Mouse (Mus musculus) midbrain, postnatal 0 days (tissue): ENCODE measurements around the gene Eng. TPM values are rescaled to one million over a fixed set of nuclear protein-coding genes. Genes with fewer than 3 reads are reported as not detected.

Source experiments
- ATAC-seq: fragments of 200-750 bp; cut with Nextera tagmentation; 2 replicates; pipeline ENCODE4 v1.8.0; 2017; ENCODE audit warnings: moderate number of reproducible peaks, mild to moderate bottlenecking, moderate TSS enrichment, moderate library complexity; ENCODE audit not compliant: low FRiP score
- DNase-seq: peaks from one replicate; pipeline ENCODE4 v3.0.0-alpha.2; 2015; ENCODE audit warnings: low spot score
- H3K27ac ChIP-seq: fragments of 300-500 bp; sonication (generic); 2 replicates; pipeline ENCODE4 v1.5.1; 2014; ENCODE audit warnings: low read depth, mild to moderate bottlenecking, low read length, mixed read lengths
- H3K27me3 ChIP-seq: fragments of 300-500 bp; sonication (generic); 2 replicates; pipeline ENCODE4 v1.6.1; 2014; ENCODE audit warnings: low read length, control low read depth, mixed read lengths; ENCODE audit not compliant: insufficient read depth
- H3K36me3 ChIP-seq: fragments of 300-500 bp; sonication (generic); 2 replicates; pipeline ENCODE4 v1.6.1; 2014; ENCODE audit warnings: low read length, control low read depth, mixed read lengths; ENCODE audit not compliant: insufficient read depth
- H3K4me1 ChIP-seq: fragments of 300-500 bp; sonication (generic); 2 replicates; pipeline ENCODE4 v1.6.1; 2014; ENCODE audit warnings: mild to moderate bottlenecking, control low read depth, antibody characterized with exemption, low read length, mixed read lengths; ENCODE audit not compliant: insufficient read depth
- H3K4me2 ChIP-seq: fragments of 300-500 bp; sonication (generic); 2 replicates; pipeline ENCODE4 v1.6.1; 2014; ENCODE audit warnings: low read depth, mild to moderate bottlenecking, low read length, mixed read lengths; ENCODE audit not compliant: poor library complexity, severe bottlenecking
- H3K4me3 ChIP-seq: fragments of 300-500 bp; sonication (generic); 2 replicates; pipeline ENCODE4 v1.5.1; 2014; ENCODE audit warnings: low read depth, mild to moderate bottlenecking, low read length, moderate library complexity
- H3K9ac ChIP-seq: fragments of 300-500 bp; sonication (generic); replicated peaks from 2 replicates; pipeline ENCODE4 v1.6.1; 2014; ENCODE audit warnings: mild to moderate bottlenecking, low read length, moderate library complexity, mixed read lengths; ENCODE audit not compliant: poor library complexity, severe bottlenecking
- H3K9me3 ChIP-seq: fragments of 300-500 bp; sonication (generic); 2 replicates; pipeline ENCODE4 v1.6.1; 2016; ENCODE audit warnings: low read length, control low read depth
- CTCF ChIP-seq: IDR thresholded peaks from 2 replicates; pipeline ENCODE4 v1.5.1; 2016; ENCODE audit warnings: antibody characterized with exemption, mild to moderate bottlenecking
- WGBS: fragments of 180-500 bp; shearing (Covaris S2); extraction: QIAGEN DNeasy Blood & Tissue Kit; methylation state at CpG from one replicate; pipeline ENCODE4 v1.1.7; 2014; 5-methylcytosine and 5-hydroxymethylcytosine counted together
- polyA plus RNA-seq: library from polyadenylated mRNA; unstranded; fragments of >200 nt; fragmentation: Nextera tagmentation; extraction: Ambion mirVana; gene quantifications from 2 replicates; pipeline ENCODE4 v1.2.1, GENCODE M21; 2015
- total RNA-seq: library from RNA; depleted of rRNA; stranded (reverse); fragments of >200 nt; gene quantifications from 2 replicates; pipeline ENCODE4 v1.2.3, GENCODE M21; 2014

Gene Eng
- total and polyA plus RNA-seq, 2 experiments from 2014 or later, result 20.0 to 20.3 TPM

- DNase-seq (no peak), ATAC-seq (no peak)
- Histone ChIP-seq H3K9me3 (no peaks in the 10 kb centered on the region), H3K36me3 (peaks cover 25% of the 10 kb centered on the region), H3K9ac (no peak overlapping the region), H3K4me1 (peaks cover 3% of the 10 kb centered on the region; the same call in 1 of the 2 replicates), H3K4me2 (no peak overlapping the region), H3K4me3 (no peak overlapping the region), H3K27ac (no peak overlapping the region), H3K27me3 (no peaks in the 10 kb centered on the region)
- 85% methylated on average over 11 of the region's 11 CpGs for WGBS
- no peak for TF ChIP-seq CTCF
Observed at GRCm38 (mm10) chr2:32691041-32691440, 44.6 kb downstream of the Eng start.

DNA sequence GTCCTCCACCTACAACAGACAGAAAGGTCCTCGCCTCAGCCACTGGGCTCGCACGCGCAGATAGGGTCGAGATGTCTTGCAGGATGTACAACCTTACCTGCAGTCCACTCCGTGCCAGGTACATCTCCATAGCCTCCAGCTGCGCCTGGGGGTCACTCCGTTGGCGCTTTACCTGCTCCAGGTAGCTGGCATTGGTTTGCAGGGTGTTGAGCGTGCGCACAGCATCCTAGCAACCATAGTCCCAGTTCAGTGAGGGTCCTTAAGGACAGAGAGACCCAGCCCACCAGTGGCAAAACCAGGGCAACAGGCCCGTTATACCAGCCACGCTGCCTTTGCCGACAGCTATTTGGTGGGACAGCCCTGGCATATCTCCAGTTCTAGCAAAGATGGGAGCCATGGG is 46.1 kb downstream of the Eng start:
- no peak for DNase-seq
- no peak for ATAC-seq
- H3K4me2 ChIP-seq, result no peak overlapping the region; the same call in 1 of the 2 replicates
- no peaks in the 10 kb centered on the region for H3K27me3 ChIP-seq
- H3K9me3 ChIP-seq, result no peaks in the 10 kb centered on the region
- no peak for TF ChIP-seq CTCF
- peaks cover 3% of the 10 kb centered on the region; the same call in 1 of the 2 replicates for H3K4me1 ChIP-seq
- H3K36me3 ChIP-seq, result peaks cover 13% of the 10 kb centered on the region; the same call in 1 of the 2 replicates
- no peak overlapping the region for H3K9ac ChIP-seq
- H3K27ac ChIP-seq, result no peak overlapping the region
- no peak overlapping the region for H3K4me3 ChIP-seq
- 92% methylated on average over 14 of the region's 14 CpGs for WGBS

DNA sequence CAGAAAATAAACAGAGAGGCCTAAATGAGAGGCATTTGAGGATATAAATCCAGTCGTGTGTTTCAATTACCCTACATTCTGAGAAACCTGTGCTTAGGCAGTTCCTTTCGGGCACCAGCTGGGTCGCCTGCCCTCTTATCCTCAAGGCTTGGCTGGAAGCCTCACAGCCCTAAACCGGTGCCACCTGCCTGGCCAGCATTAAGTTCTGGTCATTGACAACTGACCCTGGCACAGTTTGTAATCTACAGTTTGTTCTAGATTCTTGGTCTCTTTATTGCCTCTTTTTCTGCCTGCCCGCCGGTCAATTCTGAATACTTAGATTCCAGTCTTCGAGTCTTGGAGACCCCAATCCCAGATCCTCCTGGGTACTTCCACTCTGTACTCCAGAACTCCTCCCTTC is 46.9 kb downstream of the Eng start:
- DNase-seq (no peak), ATAC-seq (no peak)
- Histone ChIP-seq H3K9ac (peak overlapping the region; percentile 87), H3K4me3 (peak overlapping the region; percentile 83), H3K27me3 (no peaks in the 10 kb centered on the region), H3K27ac (no peak overlapping the region; the same call in 1 of the 2 replicates), H3K4me1 (peaks cover 3% of the 10 kb centered on the region; the same call in 1 of the 2 replicates), H3K36me3 (peaks cover 9% of the 10 kb centered on the region; the same call in 1 of the 2 replicates), H3K9me3 (no peaks in the 10 kb centered on the region), H3K4me2 (peak overlapping the region; percentile 73)
- no peak for TF ChIP-seq CTCF
- WGBS, result 14% methylated on average over 7 of the region's 7 CpGs

DNA sequence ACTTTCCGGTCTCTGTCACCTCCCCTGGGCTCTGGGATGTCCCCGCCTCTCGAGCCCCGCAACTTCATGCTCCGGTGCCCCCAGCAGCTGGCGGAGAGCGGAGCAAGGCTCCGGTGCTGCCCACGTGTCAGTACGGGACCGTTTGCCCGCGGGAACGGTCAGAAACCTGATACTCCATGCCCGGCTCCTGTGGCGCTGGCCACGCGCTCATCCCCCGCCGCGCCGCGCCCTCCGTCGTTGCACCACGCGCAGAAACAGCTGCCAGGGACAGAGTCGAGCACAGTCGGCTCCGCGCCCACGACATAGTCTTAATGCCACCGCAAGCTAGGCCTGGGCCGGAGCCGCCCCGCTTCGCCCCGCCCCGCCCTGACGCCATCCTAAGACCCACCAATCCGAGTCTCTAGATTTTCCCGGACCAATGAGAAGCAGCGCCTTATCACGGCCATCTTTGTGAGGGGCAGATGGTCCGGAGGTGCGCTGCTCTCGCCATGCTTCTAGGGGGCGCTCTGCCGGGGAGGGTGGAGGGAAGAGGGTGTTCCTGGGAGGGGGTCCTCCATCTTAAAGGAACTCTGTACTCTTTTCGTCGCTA is 47.5 kb downstream of the Eng start:
- peak overlapping the region; percentile 87 for H3K9ac ChIP-seq
- peak overlapping the region; percentile 75 for H3K27ac ChIP-seq
- peak overlapping the region; percentile 83 for H3K4me3 ChIP-seq
- peak overlapping the region; percentile 73 for H3K4me2 ChIP-seq
- peak; percentile 91 for TF ChIP-seq CTCF
- peak; percentile 96 for ATAC-seq
- peaks cover 3% of the 10 kb centered on the region; the same call in 1 of the 2 replicates for H3K4me1 ChIP-seq
- peak; percentile 99 for DNase-seq
- H3K27me3 ChIP-seq, result no peaks in the 10 kb centered on the region
- under 1% methylated on average over 51 of the region's 51 CpGs for WGBS
- no peaks in the 10 kb centered on the region for H3K9me3 ChIP-seq
- peaks cover 9% of the 10 kb centered on the region; the same call in 1 of the 2 replicates for H3K36me3 ChIP-seq

DNA sequence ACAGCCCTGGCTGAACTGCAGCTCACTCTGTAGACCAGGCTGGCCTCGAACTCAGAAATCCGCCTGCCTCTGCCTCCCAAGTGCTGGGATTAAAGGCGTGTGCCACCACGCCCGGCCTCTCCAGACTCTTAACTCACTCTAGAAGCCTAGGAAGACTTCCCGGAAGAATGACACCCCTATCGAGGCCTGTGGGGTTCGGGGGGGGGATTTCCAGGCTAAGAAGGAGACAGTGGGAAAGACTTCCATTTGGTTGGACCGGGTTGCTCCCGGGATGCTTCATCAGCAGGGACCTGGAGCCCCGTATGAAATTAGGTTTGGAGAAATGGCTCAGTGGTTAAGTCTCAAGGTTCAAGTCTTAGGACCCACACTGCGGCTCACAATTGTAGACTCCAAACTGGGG is 48.3 kb downstream of the Eng start:
- H3K9me3 ChIP-seq, result no peaks in the 10 kb centered on the region
- H3K4me3 ChIP-seq, result peak overlapping the region; percentile 83
- H3K4me2 ChIP-seq, result peak overlapping the region; percentile 73
- H3K4me1 ChIP-seq, result peaks cover under 1% of the 10 kb centered on the region; the same call in 1 of the 2 replicates
- H3K9ac ChIP-seq, result no peak overlapping the region
- no peak for DNase-seq
- no peak for ATAC-seq
- H3K27me3 ChIP-seq, result no peaks in the 10 kb centered on the region
- H3K27ac ChIP-seq, result peak overlapping the region; percentile 57
- peaks cover 9% of the 10 kb centered on the region; the same call in 1 of the 2 replicates for H3K36me3 ChIP-seq
- 89% methylated on average over 12 of the region's 12 CpGs for WGBS
- no peak for TF ChIP-seq CTCF

DNA sequence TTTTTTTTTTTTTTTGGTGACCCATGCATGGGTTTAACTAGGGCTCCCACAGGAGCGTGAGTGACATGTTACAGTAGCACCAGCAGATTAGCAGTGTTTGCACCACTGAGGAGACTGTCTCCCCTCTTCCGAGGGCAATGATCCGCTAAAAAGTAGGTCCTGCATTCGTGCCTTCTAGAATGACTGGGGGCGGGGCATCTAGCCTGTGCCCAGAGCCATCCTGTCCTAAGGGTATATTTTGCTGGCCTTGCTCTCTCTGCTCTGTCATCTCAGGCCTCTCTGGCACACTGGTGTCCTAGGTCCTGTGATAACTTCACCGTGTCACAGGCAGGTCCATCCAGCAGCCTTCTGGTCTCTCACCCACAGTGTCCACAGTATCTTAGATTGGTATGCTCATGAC is 53.3 kb downstream of the Eng start:
- Histone ChIP-seq H3K27me3 (no peaks in the 10 kb centered on the region), H3K9me3 (no peaks in the 10 kb centered on the region), H3K4me2 (no peak overlapping the region), H3K36me3 (peaks cover 15% of the 10 kb centered on the region; the same call in 1 of the 2 replicates), H3K4me1 (no peaks in the 10 kb centered on the region), H3K9ac (no peak overlapping the region), H3K4me3 (no peak overlapping the region), H3K27ac (no peak overlapping the region)
- 87% methylated on average over 6 of the region's 6 CpGs for WGBS
- TF ChIP-seq CTCF, result no peak
- DNase-seq (no peak), ATAC-seq (no peak)
